Mouse (Mus musculus) kidney, adult 9 months (tissue): Measurements from ENCODE around the gene Efcc1.
A peak's percentile ranks its signal among the peaks of the same experiment; 100 is the strongest.
"Not testable (repeated sequence)": the region's sequence is repeated elsewhere in the genome, so short reads cannot be mapped to it uniquely, and the experiment has no call there.

Experiments
- DNase-seq: peaks from one replicate; pipeline ENCODE4 v3.0.0; 2022

Gene Efcc1

DNA sequence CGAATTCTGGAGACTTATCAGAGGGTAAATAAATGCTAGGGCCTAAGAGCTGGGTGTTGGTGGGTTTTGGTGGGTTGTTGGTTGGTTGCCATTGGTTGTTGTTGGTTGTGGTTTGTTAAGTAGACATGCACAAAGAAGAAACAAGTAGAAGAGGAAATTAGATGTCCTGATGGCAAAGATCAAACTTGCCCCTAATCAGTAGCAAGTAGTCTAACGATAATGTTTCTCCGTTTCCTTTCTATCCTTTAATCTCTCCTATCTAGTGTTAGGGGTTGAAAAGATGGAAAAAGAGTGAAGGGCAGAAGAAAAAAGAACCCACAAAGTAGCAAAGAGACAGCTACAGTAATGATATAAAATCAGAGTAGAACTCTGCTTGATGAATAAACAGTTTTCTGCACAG lies 14.0 kb downstream of the Efcc1 start:
- no peak for DNase-seq

GRCm38 (mm10) chr6:87745301-87745700 lies 14.6 kb downstream of the Efcc1 start:
- peak; percentile 31 for DNase-seq

GRCm38 (mm10) chr6:87746059-87746458 lies 15.4 kb downstream of the Efcc1 start:
- no peak for DNase-seq

DNA sequence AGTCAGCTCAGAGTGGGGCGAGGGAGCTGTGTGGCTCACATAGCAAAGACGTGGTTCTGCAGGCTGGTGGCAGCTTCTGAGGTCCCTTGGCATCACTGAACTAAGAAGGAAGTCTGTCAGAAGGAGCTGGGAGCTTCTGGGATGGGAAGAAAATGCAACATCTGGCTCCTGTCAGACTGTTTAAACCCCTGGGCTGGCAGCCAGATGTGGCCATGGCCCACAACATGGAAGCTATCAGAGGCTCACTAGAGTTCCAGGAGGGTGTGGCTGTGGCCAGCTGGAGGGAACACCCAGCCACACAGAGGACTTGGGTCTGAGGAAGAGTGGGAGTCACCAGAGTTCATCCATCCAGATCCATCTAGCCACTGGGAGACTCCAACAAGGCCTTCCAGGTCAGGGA lies 16.2 kb downstream of the Efcc1 start:
- peak; percentile 28 for DNase-seq

DNA sequence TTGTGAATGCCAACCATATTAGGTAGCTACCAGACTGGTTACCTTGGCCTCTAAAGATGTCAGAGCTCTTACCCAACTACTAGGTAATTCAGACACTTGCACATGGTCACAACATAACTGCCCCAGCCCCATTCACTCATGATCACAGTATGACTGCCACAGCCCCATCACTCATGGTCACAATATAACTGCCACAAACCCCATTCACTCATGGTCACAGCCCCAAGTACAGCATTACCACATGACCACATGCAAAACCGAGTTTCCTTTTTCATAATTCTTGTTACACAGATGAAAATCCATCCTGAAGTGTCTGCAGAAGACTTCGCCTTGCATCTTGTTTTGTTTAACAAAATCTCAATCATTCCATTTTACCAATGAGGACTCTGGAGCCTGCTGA lies 17.4 kb downstream of the Efcc1 start:
- DNase-seq = no peak

GRCm38 (mm10) chr6:87748531-87748930 lies 17.9 kb downstream of the Efcc1 start:
- DNase-seq = no peak

- no peak for DNase-seq
These were observed 19.7 kb downstream of the Efcc1 start for GRCm38 (mm10) chr6:87750184-87750910.

DNA sequence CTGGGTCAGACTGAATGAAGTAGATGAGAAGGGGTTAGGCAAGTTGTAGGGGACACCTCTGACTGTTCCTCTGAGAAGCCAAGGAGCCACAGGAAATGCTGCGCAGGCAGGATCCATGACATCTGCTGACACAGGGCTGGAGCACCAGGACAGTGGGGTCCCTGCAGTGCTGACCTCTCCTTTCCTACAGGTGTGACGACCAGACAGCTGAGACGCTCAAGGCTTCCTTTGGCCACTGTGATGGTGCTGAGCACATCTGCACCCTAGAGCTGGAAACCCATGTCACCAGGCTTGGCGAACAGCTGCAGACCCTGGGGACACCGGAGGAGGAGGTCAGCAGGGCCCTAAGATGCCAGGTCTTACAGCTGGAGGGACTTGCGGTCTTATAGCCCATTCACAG lies 20.9 kb downstream of the Efcc1 start:
- no peak for DNase-seq

GRCm38 (mm10) chr6:87755196-87755595 lies 24.5 kb downstream of the Efcc1 start:
- no peak for DNase-seq

DNA sequence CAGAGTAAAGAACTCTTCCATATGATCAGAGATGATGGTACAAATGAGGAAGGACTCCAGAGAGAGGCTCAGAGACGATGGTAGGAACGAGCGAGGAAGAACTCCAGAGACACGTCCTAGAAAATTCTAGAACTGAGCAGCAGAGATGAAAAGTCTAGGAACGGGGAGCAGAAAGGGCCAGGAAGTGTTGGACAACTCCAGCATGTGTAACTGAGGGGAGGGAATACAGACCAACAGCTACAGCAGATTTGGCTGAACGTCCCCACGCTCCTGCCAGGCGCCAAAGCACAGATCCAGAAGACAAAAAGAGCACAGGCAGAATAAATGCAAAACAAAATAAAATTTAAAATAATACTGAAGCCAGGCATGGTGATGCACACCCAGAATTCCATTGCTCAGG lies 26.2 kb downstream of the Efcc1 start:
- DNase-seq = no peak

GRCm38 (mm10) chr6:87759404-87759803 lies 28.7 kb downstream of the Efcc1 start:
- DNase-seq = peak; percentile 30

- peak; percentile 58 for DNase-seq
These were observed 29.2 kb downstream of the Efcc1 start for GRCm38 (mm10) chr6:87759850-87760249.

- DNase-seq = no peak
These were observed 31.5 kb downstream of the Efcc1 start for GRCm38 (mm10) chr6:87762161-87762560.

GRCm38 (mm10) chr6:87763376-87764280 lies 33.0 kb downstream of the Efcc1 start:
- peak; percentile 66 for DNase-seq

DNA sequence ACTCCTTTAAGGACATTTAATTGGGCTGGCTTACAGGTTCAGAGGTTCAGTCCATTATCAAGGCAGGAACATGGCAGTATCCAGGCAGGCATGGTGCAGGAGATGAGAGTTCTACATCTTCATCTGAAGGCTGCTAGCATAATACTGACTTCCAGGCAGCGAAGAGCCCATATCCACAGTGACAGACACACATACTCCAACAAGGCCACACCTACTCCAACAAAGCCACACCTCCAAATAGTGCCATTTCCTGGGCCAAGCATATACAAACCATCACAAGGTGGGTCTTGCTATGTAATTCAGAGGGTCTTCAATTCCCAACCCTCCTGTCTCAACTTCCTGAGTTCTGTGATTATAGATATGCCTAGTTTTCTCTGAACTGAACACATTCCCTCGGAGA lies 33.6 kb downstream of the Efcc1 start:
- not testable (repeated sequence) for DNase-seq

GRCm38 (mm10) chr6:87770626-87771025 lies 40.0 kb downstream of the Efcc1 start:
- DNase-seq = no peak

DNA sequence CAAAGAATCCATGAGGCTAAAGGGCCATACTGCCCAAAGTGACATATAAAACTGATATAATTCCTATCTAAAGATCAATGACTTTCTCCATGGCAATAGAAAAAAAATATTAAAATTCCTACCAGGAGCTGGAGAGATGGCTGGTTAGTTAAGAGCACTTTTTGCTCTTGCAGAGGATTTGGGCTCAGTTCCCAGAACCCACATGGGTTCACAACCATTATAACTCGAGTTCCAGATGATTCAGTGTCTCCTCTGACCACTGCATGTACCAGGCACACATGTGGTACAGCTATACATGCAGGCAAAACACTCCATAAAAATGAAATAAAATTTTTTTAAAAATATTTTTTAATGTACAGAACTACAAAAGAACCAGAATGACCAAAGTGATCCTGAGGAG lies 43.8 kb downstream of the Efcc1 start:
- no peak for DNase-seq

DNA sequence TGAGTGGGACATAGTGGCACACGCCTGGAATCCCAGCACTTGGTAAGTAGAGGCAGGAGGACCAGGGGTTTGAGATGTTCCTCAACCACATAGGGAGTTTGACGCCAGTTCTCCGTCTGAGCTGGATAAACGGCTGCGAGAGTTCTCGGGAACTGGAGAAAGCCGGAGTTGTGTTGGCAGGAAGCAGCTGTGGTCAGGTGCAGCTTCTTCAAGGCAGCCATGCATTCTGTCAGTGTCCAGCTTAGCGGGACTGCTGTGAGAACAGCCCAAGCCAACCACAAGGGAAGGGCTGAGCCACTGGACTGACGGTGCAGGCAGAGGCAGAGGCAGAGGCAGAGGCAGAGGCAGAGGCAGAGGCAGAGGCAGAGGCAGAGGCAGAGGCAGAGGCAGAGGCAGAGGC lies 44.2 kb downstream of the Efcc1 start:
- no peak for DNase-seq

GRCm38 (mm10) chr6:87775588-87776245 lies 45.0 kb downstream of the Efcc1 start:
- no peak for DNase-seq

GRCm38 (mm10) chr6:87776663-87777062 lies 46.0 kb downstream of the Efcc1 start:
- no peak for DNase-seq

DNA sequence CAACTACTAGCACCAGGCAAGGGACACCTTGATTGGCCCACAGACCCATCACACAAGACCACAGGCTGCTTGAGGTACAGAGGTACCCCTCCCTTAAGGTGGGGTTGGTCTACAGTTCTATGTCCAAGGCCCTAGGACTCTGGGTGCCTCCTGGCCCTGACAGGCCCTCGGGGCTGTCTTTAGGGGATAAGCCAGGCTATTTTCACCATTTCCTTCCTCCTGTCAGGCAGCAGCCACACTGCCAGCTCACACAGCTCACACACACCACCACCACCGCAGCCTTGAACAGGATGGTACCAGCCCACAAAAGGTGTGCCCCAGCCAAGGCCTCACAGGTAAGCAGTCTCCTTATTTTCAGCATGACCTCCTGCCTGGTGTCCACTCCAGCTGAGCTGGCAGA lies 47.2 kb downstream of the Efcc1 start, which contains the start of gene Gp9:
Gene Gp9 (plus strand): TSS at position 231 of the 400 bp plus-strand sequence.
- no peak for DNase-seq

DNA sequence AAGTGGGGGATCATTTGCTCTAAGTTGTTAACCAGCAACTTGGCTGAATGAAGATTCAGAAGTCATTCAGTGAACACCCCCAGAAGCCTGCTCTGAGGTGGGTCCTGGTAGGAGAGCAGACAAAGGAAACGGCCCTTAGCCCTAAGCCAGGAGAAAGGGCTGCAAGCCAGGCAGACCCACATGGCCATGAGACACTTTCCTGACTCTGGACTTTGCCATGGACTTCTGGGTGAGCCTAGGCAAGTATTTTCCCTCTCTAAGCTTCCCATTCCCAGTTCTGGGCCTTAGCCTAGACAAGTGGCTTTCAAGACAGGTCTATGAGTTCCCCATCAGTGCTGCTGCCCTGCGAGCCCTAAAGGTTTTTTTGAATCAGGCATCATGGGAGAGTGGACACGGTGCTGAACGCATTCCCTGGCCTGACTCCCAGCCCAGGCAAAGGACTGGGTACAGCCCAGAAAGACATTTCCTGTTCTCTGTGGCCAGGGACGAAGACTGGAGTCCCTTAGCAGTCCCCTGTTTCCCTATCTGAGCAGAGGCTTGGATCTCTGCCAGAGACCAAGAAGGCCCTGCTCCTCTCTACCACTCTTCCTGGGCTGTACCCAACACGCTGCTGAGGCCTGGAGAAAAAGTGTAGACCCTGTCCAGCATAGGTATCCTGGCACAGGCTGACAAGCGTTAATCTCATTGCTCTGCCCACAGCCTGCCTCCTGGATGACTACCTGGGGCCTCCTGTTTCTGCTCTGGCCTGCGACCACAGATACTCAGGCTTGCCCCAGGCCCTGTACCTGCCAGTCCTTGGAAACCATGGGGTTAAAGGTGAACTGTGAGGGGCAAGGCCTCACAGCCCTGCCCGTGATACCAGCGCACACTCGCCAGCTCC lies 47.9 kb downstream of the Efcc1 start:
- DNase-seq = peak; percentile 35
